Comparison of ENCODE assay signal across 9 mouse cellular contexts in the genomic region with DNA sequence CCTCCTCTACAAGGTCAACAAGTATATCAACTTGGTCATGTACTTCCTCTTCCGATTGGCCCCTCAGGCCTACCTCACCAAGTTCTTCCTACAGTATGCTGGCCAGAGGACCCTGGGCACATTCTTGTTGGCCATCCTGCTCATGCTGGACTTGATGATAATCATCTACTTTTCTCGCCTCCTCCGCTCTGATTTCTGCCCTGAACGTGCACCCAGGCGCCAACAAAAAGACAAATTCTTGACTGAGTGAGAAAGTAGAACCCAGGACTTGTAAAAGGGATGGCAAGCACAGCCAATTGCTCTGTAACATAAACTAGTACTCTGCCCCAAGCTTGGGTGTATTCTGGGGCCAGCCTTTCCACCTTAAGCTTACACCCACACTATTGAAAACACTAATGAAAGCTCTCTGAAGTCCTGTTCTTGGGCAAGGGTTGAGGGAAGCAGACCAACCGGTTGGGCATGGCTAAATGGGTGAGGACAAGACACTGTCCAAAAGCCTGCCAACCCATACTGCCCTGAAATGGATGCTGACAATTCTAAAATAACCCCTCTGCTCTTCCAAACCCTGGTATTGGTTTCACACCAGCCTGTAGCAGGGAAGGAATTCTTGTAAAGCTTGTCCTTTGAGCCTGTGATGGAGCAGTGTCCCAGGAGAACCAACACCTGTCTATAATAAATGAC. TPM values are rescaled to one million over a fixed set of nuclear protein-coding genes. Genes with fewer than 3 reads are reported as not detected.
DNase-seq lines count a peak whose midpoint lies in the region; ATAC-seq and TF ChIP-seq lines count a peak whose summit lies in the region.
"Had no signal": no experiment of that assay in that cellular context is flagged by ENCODE, and none has a peak within 500 bp of the region (broad histone marks: within the 10 kb centered on the region; RNA-seq: fewer than 3 reads in every experiment).

No protein-coding gene starts in this region.

- TF ChIP-seq POLR2A in kidney, adult 2 months (IDR thresholded peaks at IDR 0.05; ENCODE audit: low read depth, low read length), result no peak
- no peak; the same call in none of the 2 replicates for TF ChIP-seq POLR2A in embryonic fibroblast, embryonic 13.5 days (IDR thresholded peaks at IDR 0.05; ENCODE audit: low read depth, low read length)

- ATAC-seq in kidney, postnatal 0 days (replicated peaks; ENCODE audit: low FRiP score, low read depth), result no peak
- no peak for ATAC-seq in neural tube, embryonic 13.5 days (ENCODE audit: low read depth)

- no peaks in the 10 kb centered on the region for H3K27me3 ChIP-seq in kidney, postnatal 0 days (ENCODE audit: insufficient read depth, low read length)
- no peaks in the 10 kb centered on the region for H3K27me3 ChIP-seq in kidney, adult 2 months (replicated peaks; ENCODE audit: control insufficient read depth, insufficient read depth, low read length)
- no peaks in the 10 kb centered on the region for H3K27me3 ChIP-seq in neural tube, embryonic 13.5 days

- H3K27ac ChIP-seq in kidney, postnatal 0 days, result peak overlapping the region; percentile 96; the same call in 1 of the 2 replicates
- no peak overlapping the region for H3K27ac ChIP-seq in kidney, adult 2 months (ENCODE audit: insufficient read depth, low read depth, low read length)
- H3K27ac ChIP-seq in embryonic fibroblast, embryonic 13.5 days (ENCODE audit: insufficient read depth, low read length), result peak overlapping the region; percentile 2; the same call in 1 of the 2 replicates
- no peak overlapping the region for H3K27ac ChIP-seq in neural tube, embryonic 13.5 days (replicated peaks)

- WGBS in kidney, postnatal 0 days, result 66% methylated on average over 6 of the region's 6 CpGs
- 62% methylated on average over 6 of the region's 6 CpGs for WGBS in kidney, adult 2 months
- WGBS in neural tube, embryonic 13.5 days, result 83% methylated on average over 6 of the region's 6 CpGs

- peak; percentile 17 to 52 for DNase-seq in adrenal gland, adult (ENCODE audit: inconsistent age in 2 of 2, low spot score in 1 of 2)
- DNase-seq in adrenal gland, adult 2 months, result no peak
- DNase-seq in kidney, postnatal 0 days (ENCODE audit: low spot score), result no peak
- DNase-seq in kidney, adult 2 months, result no peak
- no peak for DNase-seq in layer of hippocampus, adult 9-11 months
- DNase-seq in thymus, postnatal 10 days (ENCODE audit: low spot score in 2 of 2), result no peak
- DNase-seq: kidney, adult 11 months had no signal

- H3K9me3 ChIP-seq in kidney, postnatal 0 days (replicated peaks; ENCODE audit: low read length), result no peaks in the 10 kb centered on the region
- H3K9me3 ChIP-seq in neural tube, embryonic 13.5 days, result no peaks in the 10 kb centered on the region

- no peak for TF ChIP-seq CTCF in kidney, postnatal 0 days (IDR thresholded peaks at IDR 0.05; ENCODE audit: low read depth)
- TF ChIP-seq CTCF in kidney, adult 2 months (conservative IDR thresholded peaks at IDR 0.05; ENCODE audit: insufficient read depth, insufficient read length, low read depth, low read length), result no peak
- no peak for TF ChIP-seq CTCF in embryonic fibroblast, embryonic 13.5 days (IDR thresholded peaks at IDR 0.05; ENCODE audit: borderline replicate concordance, insufficient read depth, low read length)

- peaks cover 19% of the 10 kb centered on the region; the same call in 1 of the 2 replicates for H3K36me3 ChIP-seq in kidney, postnatal 0 days (ENCODE audit: insufficient read depth, low read length)
- H3K36me3 ChIP-seq in kidney, adult 2 months (ENCODE audit: control insufficient read depth, insufficient read depth, low read length), result peaks cover 4% of the 10 kb centered on the region; the same call in 1 of the 2 replicates
- H3K36me3 ChIP-seq in neural tube, embryonic 13.5 days, result peaks cover 28% of the 10 kb centered on the region

- H3K4me1 ChIP-seq in kidney, postnatal 0 days (replicated peaks; ENCODE audit: insufficient read depth, low read length), result peaks cover 25% of the 10 kb centered on the region
- peaks cover 13% of the 10 kb centered on the region; the same call in 1 of the 2 replicates for H3K4me1 ChIP-seq in kidney, adult 2 months (ENCODE audit: control insufficient read depth, insufficient read depth, low read length)
- peaks cover 5% of the 10 kb centered on the region; the same call in 1 of the 2 replicates for H3K4me1 ChIP-seq in embryonic fibroblast, embryonic 13.5 days (ENCODE audit: control insufficient read depth, insufficient read depth, low read length)
- H3K4me1 ChIP-seq in neural tube, embryonic 13.5 days (replicated peaks), result peaks cover 70% of the 10 kb centered on the region

- H3K4me3 ChIP-seq in kidney, postnatal 0 days (replicated peaks; ENCODE audit: low read depth, low read length), result no peak overlapping the region
- H3K4me3 ChIP-seq in kidney, adult 2 months (ENCODE audit: insufficient read depth, low read depth, low read length), result no peak overlapping the region
- H3K4me3 ChIP-seq in embryonic fibroblast, embryonic 13.5 days (ENCODE audit: insufficient read depth, low read length), result peak overlapping the region; percentile 63; the same call in 1 of the 2 replicates
- peak overlapping the region; percentile 52; the same call in 1 of the 2 replicates for H3K4me3 ChIP-seq in neural tube, embryonic 13.5 days

- peak overlapping the region; percentile 89 for H3K4me2 ChIP-seq in kidney, postnatal 0 days (ENCODE audit: low read length)
- H3K4me2 ChIP-seq in neural tube, embryonic 13.5 days, result peak overlapping the region; percentile 78

- 0 out of 2 replicates have a peak overlapping the region, but pooled peaks have one; percentile 25 for H3K9ac ChIP-seq in kidney, postnatal 0 days (ENCODE audit: low read depth, low read length)
- 0 out of 2 replicates have a peak overlapping the region, but pooled peaks have one; percentile 31 for H3K9ac ChIP-seq in neural tube, embryonic 13.5 days

RNA-seq across cellular contexts. Expression of gene Rpl23a, which starts 3.2 kb away (rescaled TPM):
- 1,000 to 10,000 TPM; 1,792 to 2,242 TPM for total RNA-seq in adrenal gland, adult 2 months (2021)
- polyA plus RNA-seq in adrenal gland, adult 2 months (2012; rRNA removed), result 21.4 and 29.1 TPM in 2 replicates
- polyA plus RNA-seq in kidney, postnatal 0 days (2015; fragmentation: Nextera tagmentation; extraction: Ambion mirVana), result 1,409 and 1,636 TPM in 2 replicates
- polyA plus RNA-seq in kidney, adult 2 months (2012; rRNA removed), result 153 and 278 TPM in 2 replicates
- 2,180 and 2,276 TPM in 2 replicates for polyA plus RNA-seq in embryonic fibroblast, embryonic 13.5 days (2011; ENCODE audit: insufficient read length, low read depth, missing spikeins)
- 930 and 991 TPM in 2 replicates for polyA plus RNA-seq in neural tube, embryonic 13.5 days (2015; fragmentation: Nextera tagmentation; extraction: Ambion mirVana)

RNA-seq across cellular contexts. Expression of gene Tlcd1, which starts 3.7 kb away (rescaled TPM):
- 10 to 100 TPM; 40.4 to 61.5 TPM for total RNA-seq in adrenal gland, adult 2 months (2021)
- 319 and 423 TPM in 2 replicates for polyA plus RNA-seq in adrenal gland, adult 2 months (2012; rRNA removed)
- polyA plus RNA-seq in kidney, postnatal 0 days (2015; fragmentation: Nextera tagmentation; extraction: Ambion mirVana), result 43.4 and 46.6 TPM in 2 replicates
- polyA plus RNA-seq in kidney, adult 2 months (2012; rRNA removed), result 78.2 and 144 TPM in 2 replicates
- 13.6 and 15.3 TPM in 2 replicates for polyA plus RNA-seq in embryonic fibroblast, embryonic 13.5 days (2011; ENCODE audit: insufficient read length, low read depth, missing spikeins)
- polyA plus RNA-seq in neural tube, embryonic 13.5 days (2015; fragmentation: Nextera tagmentation; extraction: Ambion mirVana), result 10.2 and 11.1 TPM in 2 replicates

RNA-seq across cellular contexts. Expression of gene Nek8, which starts 3.7 kb away (rescaled TPM):
- 10 to 100 TPM in 1 of 2 experiments, 1 to 10 TPM in 1; 6.5 to 12.1 TPM for total RNA-seq in adrenal gland, adult 2 months (2021)
- 26.7 and 30.5 TPM in 2 replicates for polyA plus RNA-seq in adrenal gland, adult 2 months (2012; rRNA removed)
- 18.2 and 19.9 TPM in 2 replicates for polyA plus RNA-seq in kidney, postnatal 0 days (2015; fragmentation: Nextera tagmentation; extraction: Ambion mirVana)
- 18.3 and 24.6 TPM in 2 replicates for polyA plus RNA-seq in kidney, adult 2 months (2012; rRNA removed)
- 12.0 and 17.9 TPM in 2 replicates for polyA plus RNA-seq in embryonic fibroblast, embryonic 13.5 days (2011; ENCODE audit: insufficient read length, low read depth, missing spikeins)
- 8.2 and 8.3 TPM in 2 replicates for polyA plus RNA-seq in neural tube, embryonic 13.5 days (2015; fragmentation: Nextera tagmentation; extraction: Ambion mirVana)

RNA-seq across cellular contexts. Expression of gene Rab34, which starts 8.0 kb away (rescaled TPM):
- 10 to 100 TPM; 64.7 to 99.1 TPM for total RNA-seq in adrenal gland, adult 2 months (2021)
- 240 and 334 TPM in 2 replicates for polyA plus RNA-seq in adrenal gland, adult 2 months (2012; rRNA removed)
- polyA plus RNA-seq in kidney, postnatal 0 days (2015; fragmentation: Nextera tagmentation; extraction: Ambion mirVana), result 129 and 131 TPM in 2 replicates
- 78.1 and 92.4 TPM in 2 replicates for polyA plus RNA-seq in kidney, adult 2 months (2012; rRNA removed)
- 112 and 127 TPM in 2 replicates for polyA plus RNA-seq in embryonic fibroblast, embryonic 13.5 days (2011; ENCODE audit: insufficient read length, low read depth, missing spikeins)
- 58.8 and 60.3 TPM in 2 replicates for polyA plus RNA-seq in neural tube, embryonic 13.5 days (2015; fragmentation: Nextera tagmentation; extraction: Ambion mirVana)

RNA-seq across cellular contexts. Expression of gene Proca1, which starts 13.0 kb away (rescaled TPM):
- total RNA-seq in adrenal gland, adult 2 months (2021), result 10 to 100 TPM; 20.5 to 24.4 TPM
- polyA plus RNA-seq in adrenal gland, adult 2 months (2012; rRNA removed), result 1.2 and 1.6 TPM in 2 replicates
- 3.1 and 3.2 TPM in 2 replicates for polyA plus RNA-seq in kidney, postnatal 0 days (2015; fragmentation: Nextera tagmentation; extraction: Ambion mirVana)
- 1.2 and 1.8 TPM in 2 replicates for polyA plus RNA-seq in kidney, adult 2 months (2012; rRNA removed)
- 0.92 and 1.7 TPM in 2 replicates for polyA plus RNA-seq in embryonic fibroblast, embryonic 13.5 days (2011; ENCODE audit: insufficient read length, low read depth, missing spikeins)
- 1.7 and 2.3 TPM in 2 replicates for polyA plus RNA-seq in neural tube, embryonic 13.5 days (2015; fragmentation: Nextera tagmentation; extraction: Ambion mirVana)

Comparison
In these comparisons a context has a peak if more than half of its experiments do, and no peak if none do; other contexts are left out.
1. DNase-seq: peak in adrenal gland, adult (2 of 2); none in adrenal gland, adult 2 months (single experiment), kidney, postnatal 0 days (single experiment), kidney, adult 2 months (single experiment), layer of hippocampus, adult 9-11 months (single experiment) and thymus, postnatal 10 days (0 of 2).
2. H3K27ac ChIP-seq: peak in kidney, postnatal 0 days (single experiment) and embryonic fibroblast, embryonic 13.5 days (single experiment); none in kidney, adult 2 months (single experiment) and neural tube, embryonic 13.5 days (single experiment).
3. H3K4me3 ChIP-seq: peak in embryonic fibroblast, embryonic 13.5 days (single experiment) and neural tube, embryonic 13.5 days (single experiment); none in kidney, postnatal 0 days (single experiment) and kidney, adult 2 months (single experiment).